ENCODE assay signal across 19 mouse cellular contexts in the genomic region with DNA sequence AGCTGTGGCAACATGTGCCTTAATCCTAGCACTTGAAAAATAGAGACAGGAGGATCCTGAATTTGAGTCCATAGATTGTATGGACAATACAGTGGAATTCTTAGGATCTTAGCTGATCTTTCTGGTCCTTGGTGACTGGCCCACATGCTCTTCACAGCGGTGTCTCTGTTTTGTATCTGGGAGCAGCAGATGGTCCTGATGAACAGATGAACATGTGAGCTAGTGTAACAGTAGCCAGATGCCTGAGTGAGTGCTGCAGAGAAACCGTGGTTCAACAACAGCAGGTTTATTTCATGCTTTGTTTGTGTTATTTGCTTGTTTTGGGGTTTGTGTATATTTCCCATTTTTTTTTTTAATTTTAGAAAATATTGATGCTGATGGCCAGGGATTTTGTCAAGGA. TPM values are rescaled to one million over a fixed set of nuclear protein-coding genes. Genes with fewer than 3 reads are reported as not detected.
DNase-seq lines count a peak whose midpoint lies in the region; ATAC-seq and TF ChIP-seq lines count a peak whose summit lies in the region.
"Had no signal": no experiment of that assay in that cellular context is flagged by ENCODE, and none has a peak within 500 bp of the region (broad histone marks: within the 10 kb centered on the region; RNA-seq: fewer than 3 reads in every experiment).

No protein-coding gene starts in this region.

- TF ChIP-seq POLR2A in cerebellum, adult 2 months (IDR thresholded peaks at IDR 0.05; ENCODE audit: borderline replicate concordance, insufficient read depth, low read length), result no peak

- H3K27me3 ChIP-seq in hindbrain, embryonic 16.5 days (replicated peaks; ENCODE audit: control insufficient read depth, insufficient read depth, low read length), result no peaks in the 10 kb centered on the region
- no peaks in the 10 kb centered on the region for H3K27me3 ChIP-seq in hindbrain, embryonic 10.5 days (ENCODE audit: insufficient read depth, poor library complexity, severe bottlenecking)
- no peaks in the 10 kb centered on the region for H3K27me3 ChIP-seq in cerebellum, adult 2 months (ENCODE audit: control insufficient read depth, insufficient read depth, low read length)
- H3K27me3 ChIP-seq: embryonic facial prominence, embryonic 12.5 days; kidney, embryonic 15.5 days; limb, embryonic 12.5 days; megakaryocyte, embryonic 14.5 days; neural tube, embryonic 13.5 days had no signal

- no peak for TF ChIP-seq CTCF in cerebellum, adult 2 months (IDR thresholded peaks at IDR 0.05; ENCODE audit: borderline replicate concordance, insufficient read depth, low read depth, low read length)

- no peaks in the 10 kb centered on the region for H3K36me3 ChIP-seq in hindbrain, embryonic 16.5 days (ENCODE audit: control insufficient read depth, insufficient read depth, low read length)
- peaks cover 17% of the 10 kb centered on the region for H3K36me3 ChIP-seq in hindbrain, embryonic 10.5 days
- H3K36me3 ChIP-seq: neural tube, embryonic 13.5 days had no signal

- H3K4me2 ChIP-seq in hindbrain, embryonic 16.5 days (ENCODE audit: low read length), result no peak overlapping the region
- H3K4me2 ChIP-seq: embryonic facial prominence, embryonic 12.5 days; kidney, embryonic 15.5 days; limb, embryonic 12.5 days; neural tube, embryonic 13.5 days had no signal

- H3K9ac ChIP-seq in hindbrain, embryonic 16.5 days (ENCODE audit: low read depth, low read length), result no peak overlapping the region
- H3K9ac ChIP-seq: embryonic facial prominence, embryonic 12.5 days; kidney, embryonic 15.5 days; limb, embryonic 12.5 days; liver, embryonic 14.5 days; neural tube, embryonic 13.5 days had no signal

- no peak overlapping the region for H3K27ac ChIP-seq in hindbrain, embryonic 16.5 days (ENCODE audit: low read depth, low read length)
- H3K27ac ChIP-seq in hindbrain, embryonic 10.5 days, result no peak overlapping the region
- no peak overlapping the region for H3K27ac ChIP-seq in cerebellum, adult 2 months (ENCODE audit: insufficient read depth, low read length)
- H3K27ac ChIP-seq: embryonic facial prominence, embryonic 12.5 days; heart, embryonic 10.5 days; kidney, embryonic 15.5 days; limb, embryonic 12.5 days; liver, embryonic 14.5 days; neural tube, embryonic 13.5 days had no signal

- no peak overlapping the region for H3K4me3 ChIP-seq in hindbrain, embryonic 16.5 days (ENCODE audit: low read length)
- H3K4me3 ChIP-seq in hindbrain, embryonic 10.5 days, result no peak overlapping the region
- no peak overlapping the region for H3K4me3 ChIP-seq in cerebellum, adult 2 months (replicated peaks; ENCODE audit: insufficient read depth, low read depth, low read length)
- H3K4me3 ChIP-seq: embryonic facial prominence, embryonic 12.5 days; heart, embryonic 10.5 days; kidney, embryonic 15.5 days; limb, embryonic 12.5 days; megakaryocyte, embryonic 14.5 days; neural tube, embryonic 13.5 days had no signal

- peak; percentile 80 for ATAC-seq in hindbrain, embryonic 16.5 days

- peaks cover 8% of the 10 kb centered on the region for H3K4me1 ChIP-seq in hindbrain, embryonic 16.5 days (ENCODE audit: control insufficient read depth, insufficient read depth, low read depth, low read length)
- H3K4me1 ChIP-seq in hindbrain, embryonic 10.5 days (replicated peaks), result peaks cover 14% of the 10 kb centered on the region
- peaks cover 8% of the 10 kb centered on the region; the same call in 1 of the 2 replicates for H3K4me1 ChIP-seq in cerebellum, adult 2 months (ENCODE audit: control insufficient read depth, insufficient read depth, low read length)

- H3K9me3 ChIP-seq in hindbrain, embryonic 16.5 days (ENCODE audit: control insufficient read depth, low read length), result no peaks in the 10 kb centered on the region
- H3K9me3 ChIP-seq in hindbrain, embryonic 10.5 days, result no peaks in the 10 kb centered on the region
- H3K9me3 ChIP-seq: embryonic facial prominence, embryonic 12.5 days; heart, embryonic 10.5 days; kidney, embryonic 15.5 days; limb, embryonic 12.5 days; megakaryocyte, embryonic 14.5 days; neural tube, embryonic 13.5 days had no signal

- DNase-seq in embryo, embryonic 10 days (ENCODE audit: low spot score), result peak; percentile 19
- DNase-seq in embryo, embryonic 9.5 days (ENCODE audit: extremely low spot score), result no peak
- no peak for DNase-seq in hindbrain, embryonic 10.5 days (ENCODE audit: low spot score)
- DNase-seq in cerebellum, adult 2 months, result peak; percentile 53 to 76
- peak; percentile 27 for DNase-seq in retina, embryonic 14.5 days (ENCODE audit: low spot score)
- DNase-seq in gastrocnemius, adult 18-20 months (ENCODE audit: low spot score), result no peak
- no peak for DNase-seq in right cerebral cortex, postnatal 25 days
- DNase-seq: gastrocnemius, postnatal 14 days; lung, postnatal 10 days; thymus, adult 2 months had no signal

- 49% methylated on average over 2 of the region's 2 CpGs for WGBS in hindbrain, embryonic 16.5 days
- 67% methylated on average over 2 of the region's 2 CpGs for WGBS in hindbrain, embryonic 10.5 days
- WGBS in cerebellum, adult 2 months, result 4% methylated on average over 2 of the region's 2 CpGs

RNA-seq across cellular contexts. Expression of a gene that starts 37.3 kb away (rescaled TPM):
- 17.1 and 24.7 TPM in 2 replicates for polyA plus RNA-seq in hindbrain, embryonic 16.5 days (2015; fragmentation: Nextera tagmentation; extraction: Ambion mirVana)
- 31.8 and 32.4 TPM in 2 replicates for polyA plus RNA-seq in hindbrain, embryonic 10.5 days (2016; fragmentation: Nextera tagmentation; extraction: Ambion mirVana)
- 40.6 and 43.2 TPM in 2 replicates for polyA plus RNA-seq in cerebellum, adult 2 months (2012; rRNA removed)
- 10 to 100 TPM; 36.8 to 50.6 TPM for total RNA-seq in gastrocnemius, adult 18-20 months (2021)

RNA-seq across cellular contexts. Expression of a gene that starts 50.9 kb away (rescaled TPM):
- 77.1 and 80.4 TPM in 2 replicates for polyA plus RNA-seq in hindbrain, embryonic 16.5 days (2015; fragmentation: Nextera tagmentation; extraction: Ambion mirVana)
- 23.8 and 29.1 TPM in 2 replicates for polyA plus RNA-seq in hindbrain, embryonic 10.5 days (2016; fragmentation: Nextera tagmentation; extraction: Ambion mirVana)
- polyA plus RNA-seq in cerebellum, adult 2 months (2012; rRNA removed), result 56.8 and 58.5 TPM in 2 replicates
- total RNA-seq in gastrocnemius, adult 18-20 months (2021), result 1 to 10 TPM in 1 of 2 experiments, under 1 TPM in 1; 1.00 to 1.6 TPM
- total RNA-seq: monocyte, adult 5-6 weeks had no signal

Comparison
In these comparisons a context has a peak if more than half of its experiments do, and no peak if none do; other contexts are left out.
1. DNase-seq: peak in embryo, embryonic 10 days (single experiment), cerebellum, adult 2 months (2 of 2) and retina, embryonic 14.5 days (single experiment); none in embryo, embryonic 9.5 days (single experiment), hindbrain, embryonic 10.5 days (single experiment), gastrocnemius, adult 18-20 months (single experiment) and right cerebral cortex, postnatal 25 days (single experiment).